Mouse (Mus musculus): ENCODE measurements around the gene Cnot11.
A peak's percentile ranks its signal among the peaks of the same experiment; 100 is the strongest.

Gene Cnot11

DNA sequence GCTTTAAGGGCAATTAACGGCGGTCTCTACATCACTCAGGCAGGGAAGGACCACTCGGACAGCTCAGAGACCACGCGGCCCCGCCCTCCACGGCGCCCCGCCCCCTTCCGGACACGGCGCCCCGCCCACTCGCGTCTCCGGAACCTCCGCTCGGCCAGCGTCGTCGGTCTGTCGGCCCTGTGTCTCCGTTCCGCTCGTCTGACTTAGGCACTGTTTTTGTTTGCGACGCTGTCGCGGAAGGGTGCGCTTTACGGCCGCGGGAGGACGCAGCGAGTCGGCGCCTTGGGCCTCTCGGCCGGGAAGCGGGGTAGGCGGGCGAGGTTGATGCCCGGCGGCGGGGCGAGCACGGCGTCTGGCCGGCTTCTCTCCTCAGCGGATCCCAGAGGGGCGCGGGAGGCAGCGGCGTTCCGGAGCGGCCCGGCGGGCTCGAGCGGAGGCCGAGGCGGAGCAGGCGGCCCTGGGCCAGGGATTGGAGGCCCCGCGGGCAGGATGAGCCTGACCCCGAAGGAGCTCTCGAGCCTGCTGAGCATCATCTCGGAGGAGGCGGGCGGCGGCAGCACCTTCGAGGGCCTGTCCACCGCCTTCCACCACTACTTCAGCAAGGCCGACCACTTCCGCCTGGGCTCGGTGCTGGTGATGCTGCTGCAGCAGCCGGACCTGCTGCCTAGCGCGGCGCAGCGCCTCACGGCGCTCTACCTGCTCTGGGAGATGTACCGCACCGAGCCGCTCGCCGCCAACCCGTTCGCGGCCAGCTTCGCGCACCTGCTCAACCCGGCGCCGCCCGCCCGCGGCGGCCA lies 921 bp downstream of the Cnot11 start:
- peak; percentile 99 for DNase-seq (ENCODE audit: low read depth, low spot score)

DNA sequence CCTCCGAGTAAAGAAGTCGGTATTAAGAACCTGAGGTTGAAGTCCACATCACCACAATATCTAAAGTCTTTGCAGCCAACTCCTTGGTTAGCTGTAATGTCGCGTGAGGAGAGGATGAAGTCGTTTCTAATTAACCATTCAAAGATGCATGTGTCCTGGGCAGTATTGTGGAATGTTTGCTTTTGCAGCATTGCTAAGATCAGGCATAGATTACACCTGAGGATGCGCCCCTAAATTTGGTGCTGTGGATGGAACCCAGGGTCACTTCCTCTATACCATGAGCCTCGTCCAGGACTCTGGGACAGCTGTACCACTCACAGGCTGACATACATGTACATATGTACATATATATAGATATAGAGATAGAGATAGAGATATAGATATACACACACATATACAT lies 1.9 kb downstream of the Cnot11 start:
- DNase-seq (ENCODE audit: low read depth, low spot score): no peak

DNA sequence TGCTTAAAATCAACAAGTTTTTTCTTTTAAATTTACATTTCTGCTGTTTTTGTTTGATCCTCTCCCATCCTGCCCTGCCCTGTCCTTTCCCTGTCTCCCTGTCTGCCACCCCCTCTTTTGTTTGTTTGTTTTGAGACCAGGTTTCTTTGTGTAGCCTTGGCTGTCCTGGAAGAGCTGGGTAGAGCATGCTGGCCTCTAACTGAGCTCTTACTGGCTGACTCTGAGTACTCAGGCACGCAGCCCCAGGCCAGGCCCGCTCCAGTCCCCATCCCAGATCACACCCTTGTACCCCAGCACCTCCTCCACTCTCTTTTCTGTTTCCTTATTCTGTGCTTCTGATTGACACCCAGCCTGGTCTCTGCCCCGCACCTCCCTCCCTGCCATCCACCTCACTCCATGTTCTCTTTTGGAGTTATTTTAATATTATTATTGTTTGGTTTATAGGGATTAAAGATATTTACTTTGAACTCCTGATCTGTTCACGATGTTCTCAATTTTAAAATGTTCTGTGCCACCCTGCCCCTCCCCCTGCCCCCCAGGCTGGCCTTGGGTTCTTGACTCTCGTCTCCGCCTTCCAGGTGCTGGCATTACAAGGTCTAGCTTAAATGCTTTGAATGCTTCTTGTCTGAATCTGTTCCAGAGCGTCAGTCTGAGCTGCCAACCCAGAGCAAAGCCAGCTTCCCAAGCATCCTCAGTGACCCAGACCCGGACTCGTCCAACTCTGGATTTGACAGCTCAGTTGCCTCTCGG lies 3.0 kb downstream of the Cnot11 start:
- no peak for DNase-seq (ENCODE audit: low read depth, low spot score)

DNA sequence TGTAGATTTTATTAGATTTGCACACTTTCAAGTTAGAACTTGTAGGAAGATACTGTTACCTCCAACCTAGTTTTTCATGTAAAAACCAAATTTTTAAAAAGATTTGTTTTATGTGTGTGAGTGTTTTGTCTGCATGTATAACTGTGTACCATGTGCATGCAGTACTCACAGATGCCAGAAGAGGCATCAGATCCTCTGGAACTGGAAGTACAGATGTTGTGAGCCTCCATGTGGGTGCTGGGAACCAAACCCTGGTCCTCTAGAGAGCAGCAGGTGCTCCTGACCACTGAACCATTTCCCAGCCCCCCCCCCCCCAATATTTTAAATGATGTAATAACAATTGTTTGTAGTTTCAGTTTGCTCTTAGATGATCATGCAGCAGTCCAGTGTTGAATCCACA lies 5.8 kb downstream of the Cnot11 start:
- DNase-seq (ENCODE audit: low read depth, low spot score): peak; percentile 59

DNA sequence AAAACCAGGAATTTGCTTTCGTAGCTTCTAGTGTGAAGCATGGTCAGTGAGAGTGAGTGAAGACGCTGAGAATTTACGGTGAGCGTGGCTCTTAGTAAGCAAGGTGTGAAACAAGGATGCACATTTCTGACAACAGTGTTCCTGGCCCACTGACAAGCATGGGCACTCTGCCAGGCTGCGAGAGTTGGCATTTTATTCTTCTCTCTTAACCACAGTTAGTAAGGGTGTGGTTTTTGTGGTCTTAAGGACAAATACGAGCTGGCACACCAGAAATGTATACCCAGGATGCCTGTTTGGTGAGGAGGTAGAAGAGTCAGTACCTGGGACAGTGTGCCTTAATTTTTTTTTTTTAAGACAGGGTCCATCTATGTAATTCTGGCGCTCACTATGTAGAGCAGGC lies 10.8 kb downstream of the Cnot11 start:
- DNase-seq (ENCODE audit: low read depth, low spot score): no peak

DNA sequence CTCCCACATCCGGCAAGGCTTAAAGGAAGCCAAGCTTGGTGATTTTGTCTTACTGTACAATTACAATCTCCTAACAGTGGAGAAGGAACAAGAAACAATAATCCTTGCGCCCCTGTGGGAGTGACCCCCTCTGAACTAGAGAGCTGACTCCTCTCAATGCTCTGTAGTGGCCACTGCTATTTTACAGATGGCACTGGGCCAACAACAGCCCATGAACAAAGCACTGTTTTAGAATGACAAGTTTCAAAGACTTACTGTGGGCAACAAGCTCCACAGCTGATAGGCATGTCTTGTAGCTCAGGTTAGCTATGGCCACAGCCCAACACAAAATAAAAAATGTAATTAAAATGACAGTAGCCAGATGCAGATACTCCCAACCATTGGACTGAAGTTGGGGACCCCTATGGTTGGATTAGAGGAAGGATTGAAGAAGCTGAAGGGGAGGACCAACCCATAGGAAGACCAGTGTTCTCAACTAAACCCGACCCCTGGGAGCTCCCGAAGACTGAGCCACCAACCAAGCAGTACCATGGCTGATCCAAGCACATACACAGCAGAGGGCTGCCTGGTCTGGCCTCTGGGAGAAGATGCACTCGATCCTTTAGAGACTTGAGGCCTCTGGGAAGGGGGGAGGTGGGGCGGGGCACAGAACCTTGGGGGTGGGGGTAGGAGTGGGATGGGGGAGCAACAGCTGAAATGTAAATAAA lies 11.5 kb downstream of the Cnot11 start:
- DNase-seq (ENCODE audit: low read depth, low spot score): no peak

DNA sequence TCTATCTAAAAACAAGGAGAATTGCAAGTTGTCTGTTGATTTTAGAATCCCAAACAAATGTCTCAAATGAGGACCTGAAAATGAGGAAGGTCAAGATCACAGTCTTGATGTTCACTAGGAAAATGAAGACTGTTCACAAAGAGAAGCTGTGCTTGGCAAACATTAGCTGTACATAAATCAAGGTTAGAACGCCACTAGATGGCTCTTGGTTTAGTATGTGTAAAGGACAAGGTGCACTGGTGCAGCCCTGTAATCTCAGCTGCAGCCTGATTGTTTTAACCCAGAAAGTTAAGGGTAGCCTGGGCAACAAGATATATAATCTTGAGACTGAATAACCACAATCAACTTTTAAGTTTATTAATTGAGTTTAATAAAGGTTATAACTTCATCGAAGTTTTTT lies 12.4 kb downstream of the Cnot11 start:
- DNase-seq (ENCODE audit: low read depth, low spot score): no peak

DNA sequence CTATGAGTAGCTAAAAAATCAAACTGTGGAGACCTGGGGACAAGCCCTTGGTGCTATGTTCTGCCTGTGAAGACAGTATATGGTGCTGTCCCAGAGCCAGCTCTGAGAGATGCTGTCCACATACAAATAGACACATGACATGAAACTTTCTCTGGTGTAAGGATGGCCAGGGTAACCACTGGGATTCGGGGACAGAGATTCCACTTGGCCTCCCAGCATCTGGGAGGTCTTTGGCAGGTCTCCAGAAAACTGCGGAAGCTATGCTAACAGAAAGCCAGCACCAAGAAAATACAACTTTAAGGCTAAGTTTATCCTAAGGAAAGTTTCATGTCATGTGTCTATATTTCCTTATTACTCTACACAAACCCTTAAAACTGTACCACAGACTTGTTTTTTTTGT lies 15.0 kb downstream of the Cnot11 start:
- DNase-seq (ENCODE audit: low read depth, low spot score): no peak

DNA sequence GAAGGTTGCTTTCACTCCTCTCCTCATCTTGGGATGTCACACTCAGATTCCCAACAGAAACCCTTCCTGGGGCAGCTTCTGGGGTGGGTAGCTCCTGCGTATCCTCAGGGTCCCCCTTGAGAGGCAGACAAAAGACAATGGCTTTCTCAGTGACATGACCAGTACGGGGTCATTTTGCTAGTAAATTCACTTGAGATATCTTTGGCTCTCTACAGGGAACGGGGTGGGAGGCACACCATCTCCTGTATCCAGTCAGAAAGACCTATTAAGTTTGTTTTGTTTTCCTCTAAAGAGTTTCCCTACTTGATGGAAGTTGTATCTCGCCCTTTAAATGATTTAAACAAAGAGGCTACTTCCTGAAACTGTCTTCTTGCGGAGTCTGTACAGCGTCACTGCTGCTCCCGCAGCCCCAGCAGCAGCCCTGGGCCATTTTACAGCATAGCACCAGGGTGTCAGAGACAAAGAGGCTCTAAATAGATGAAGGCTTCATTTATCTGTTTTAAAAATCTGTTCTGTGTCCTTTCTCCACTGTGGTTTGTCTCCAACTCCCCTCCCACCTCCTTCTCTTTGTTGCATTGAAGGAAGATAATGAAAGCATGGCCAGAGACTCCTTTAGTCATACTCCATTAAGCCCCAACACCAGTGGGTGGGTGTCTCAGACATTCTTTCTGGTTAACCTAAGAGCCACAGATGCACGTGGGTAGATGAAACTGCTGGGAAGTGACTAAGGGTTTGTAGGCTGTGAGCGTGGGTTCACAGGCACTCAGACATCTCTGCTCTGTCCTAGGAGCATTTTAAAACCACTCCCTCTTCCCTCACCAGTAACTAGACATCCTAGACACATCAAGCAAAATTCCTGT lies 21.0 kb downstream of the Cnot11 start:
- no peak for DNase-seq (ENCODE audit: low read depth, low spot score)

DNA sequence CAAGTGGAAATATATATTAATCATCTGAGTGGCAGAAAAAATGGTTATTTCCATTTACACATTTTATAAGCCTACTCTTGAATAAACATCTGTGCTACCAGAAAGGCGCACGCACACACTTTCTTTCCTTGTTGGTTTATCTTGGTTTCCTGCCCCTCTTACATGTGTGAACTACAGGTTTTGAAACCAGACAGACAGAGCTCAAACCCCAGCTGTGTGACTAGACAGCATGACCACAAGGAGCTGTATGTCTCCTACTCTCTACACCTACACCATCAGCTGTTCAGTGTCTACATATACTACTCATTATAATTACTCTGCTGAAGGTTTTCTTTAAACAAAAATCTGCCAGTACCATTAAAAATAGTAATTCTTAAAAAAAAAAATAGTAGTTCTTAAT lies 24.2 kb downstream of the Cnot11 start:
- DNase-seq (ENCODE audit: low read depth, low spot score): no peak

DNA sequence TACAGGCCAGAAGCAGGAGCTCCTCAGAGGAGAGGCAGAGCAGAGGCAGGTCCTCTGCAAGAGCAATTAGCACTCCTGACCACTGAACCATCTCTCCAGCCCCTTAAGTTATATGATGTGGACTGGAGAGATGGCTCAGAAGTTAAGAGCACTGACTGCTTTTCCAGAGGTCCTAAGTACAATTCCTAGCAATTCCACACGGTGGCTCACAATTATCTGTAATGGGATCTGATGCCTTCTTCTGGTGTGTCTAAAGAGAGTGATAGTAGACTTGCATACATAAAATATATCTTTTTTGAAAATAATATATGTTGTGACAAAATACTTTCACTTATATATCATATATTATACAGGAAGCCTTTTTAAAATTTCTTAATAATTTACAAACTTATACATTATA lies 27.1 kb downstream of the Cnot11 start:
- peak; percentile 18 for DNase-seq (ENCODE audit: low read depth, low spot score)

DNA sequence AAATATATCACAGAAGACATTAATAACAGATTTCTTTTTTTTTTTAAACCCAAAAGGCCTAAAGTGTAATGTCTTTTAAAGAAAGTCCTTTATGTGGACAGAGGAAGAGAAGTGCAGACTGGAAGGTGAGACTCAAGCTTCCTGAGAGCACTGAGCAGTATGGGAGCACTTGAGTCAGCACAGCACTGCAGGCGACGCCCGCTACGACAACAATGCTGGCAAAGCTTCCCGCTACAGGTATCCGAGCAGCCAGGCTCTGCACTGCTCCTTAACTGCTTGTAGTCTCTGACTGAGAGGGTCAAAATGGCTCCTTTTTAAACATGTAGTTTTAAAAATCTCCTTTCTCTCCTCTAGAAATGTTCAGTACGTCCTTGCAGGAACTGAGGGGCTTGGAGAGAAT lies 28.4 kb downstream of the Cnot11 start:
- DNase-seq (ENCODE audit: low read depth, low spot score): peak; percentile 42

DNA sequence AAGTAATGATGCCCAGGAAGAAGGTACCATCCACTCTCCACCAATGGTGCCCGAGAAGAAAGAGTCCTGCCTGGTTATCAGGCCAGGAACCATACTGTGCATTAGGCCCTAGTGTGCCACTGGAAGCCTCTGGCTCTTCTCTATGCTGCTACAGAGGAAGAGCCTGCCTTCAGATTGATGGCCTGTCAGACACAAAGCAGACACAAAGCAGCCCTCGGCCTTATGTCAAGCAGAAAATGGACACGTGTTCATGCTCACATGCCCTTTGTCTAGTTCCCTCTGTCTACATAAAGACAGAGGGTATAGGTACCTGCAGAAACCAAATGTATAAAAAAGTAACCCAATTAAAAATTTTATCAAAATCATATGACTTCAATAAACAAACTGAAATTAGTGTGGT lies 29.8 kb downstream of the Cnot11 start:
- DNase-seq (ENCODE audit: low read depth, low spot score): no peak

DNA sequence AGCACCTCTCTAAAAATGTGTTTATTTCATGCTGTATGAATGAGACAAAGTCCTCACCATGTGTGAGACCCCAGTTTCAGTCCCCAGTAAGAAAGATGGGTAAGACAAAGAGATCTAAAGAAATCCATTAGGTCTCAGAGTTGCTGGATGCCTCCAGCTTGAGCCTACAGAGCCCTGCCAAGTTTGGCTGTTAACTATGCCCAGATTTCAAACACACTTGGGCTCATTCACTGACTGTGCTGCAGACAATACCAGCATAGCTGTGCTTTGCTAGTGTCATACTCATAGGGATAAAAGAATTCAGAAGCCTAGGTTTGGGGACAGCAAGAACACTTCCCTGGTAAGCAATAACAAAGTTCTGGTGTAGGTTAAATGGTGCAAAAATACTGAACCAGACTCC lies 33.3 kb downstream of the Cnot11 start:
- no peak for DNase-seq (ENCODE audit: low read depth, low spot score)

DNA sequence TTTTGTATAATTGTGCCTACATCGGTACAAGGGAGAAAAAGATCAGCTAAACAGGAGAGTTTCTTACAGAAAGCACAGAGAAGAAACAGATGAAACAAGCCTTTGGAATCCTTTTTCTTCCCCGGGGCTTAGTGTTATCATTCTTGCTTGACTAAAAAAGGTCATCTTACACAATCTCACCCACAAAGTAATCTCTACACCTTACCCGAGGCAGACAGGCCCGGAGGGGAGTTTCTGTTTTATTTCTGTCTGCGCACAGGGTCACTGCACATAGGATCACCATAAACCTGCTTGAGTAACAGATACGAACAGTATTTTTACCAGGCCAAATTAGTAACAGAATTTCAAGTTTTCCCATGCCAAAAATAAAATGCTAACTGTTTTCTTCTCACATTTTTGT lies 36.9 kb downstream of the Cnot11 start:
- DNase-seq (ENCODE audit: low read depth, low spot score): no peak

DNA sequence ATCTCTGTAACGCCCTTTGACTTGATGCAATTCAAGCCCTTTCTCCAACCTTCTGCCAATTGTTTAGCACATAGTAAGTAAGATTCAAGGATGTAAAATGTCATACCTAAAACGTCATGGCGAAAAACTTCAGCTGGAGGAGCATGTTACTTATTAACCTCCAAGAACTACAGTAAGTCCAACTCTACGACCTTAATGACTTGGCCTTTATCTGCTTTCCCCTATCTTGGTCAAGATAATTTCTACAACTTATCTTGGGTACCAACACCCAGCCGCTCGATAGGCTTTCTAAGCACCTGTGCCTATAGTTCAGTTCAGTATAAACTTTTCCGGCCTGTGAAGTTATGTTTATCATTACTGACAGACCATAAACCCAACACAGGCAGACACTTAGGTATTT lies 39.1 kb downstream of the Cnot11 start:
- DNase-seq (ENCODE audit: low read depth, low spot score): no peak

DNA sequence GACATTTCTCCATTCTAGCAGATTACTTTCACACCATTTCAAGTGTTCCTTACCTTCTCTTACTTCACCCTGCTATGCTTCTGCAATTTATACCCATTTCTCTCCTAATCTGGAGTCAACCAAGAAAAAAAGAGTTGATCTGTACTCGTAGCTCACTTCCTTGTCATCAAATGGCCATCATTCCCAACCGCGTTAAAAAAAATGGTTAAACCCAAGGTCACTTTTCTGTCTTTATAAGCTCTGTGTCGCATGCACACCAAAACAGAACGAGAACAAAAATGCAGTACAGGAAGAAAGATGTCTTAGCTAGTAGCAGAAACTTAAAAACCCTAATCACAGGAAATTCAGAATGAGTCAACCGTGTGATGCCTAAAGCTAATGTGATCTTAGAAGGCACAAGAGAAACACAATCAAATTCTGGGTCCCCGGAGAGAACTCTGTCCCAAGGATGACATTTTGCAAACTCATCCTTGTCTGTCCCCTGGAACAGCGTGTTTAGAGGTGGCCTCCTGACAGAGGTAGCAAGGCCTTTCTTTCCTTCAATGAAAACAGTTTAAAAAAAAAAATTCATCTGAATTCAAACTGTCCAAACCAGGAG lies 41.1 kb downstream of the Cnot11 start:
- DNase-seq (ENCODE audit: low read depth, low spot score): no peak

DNA sequence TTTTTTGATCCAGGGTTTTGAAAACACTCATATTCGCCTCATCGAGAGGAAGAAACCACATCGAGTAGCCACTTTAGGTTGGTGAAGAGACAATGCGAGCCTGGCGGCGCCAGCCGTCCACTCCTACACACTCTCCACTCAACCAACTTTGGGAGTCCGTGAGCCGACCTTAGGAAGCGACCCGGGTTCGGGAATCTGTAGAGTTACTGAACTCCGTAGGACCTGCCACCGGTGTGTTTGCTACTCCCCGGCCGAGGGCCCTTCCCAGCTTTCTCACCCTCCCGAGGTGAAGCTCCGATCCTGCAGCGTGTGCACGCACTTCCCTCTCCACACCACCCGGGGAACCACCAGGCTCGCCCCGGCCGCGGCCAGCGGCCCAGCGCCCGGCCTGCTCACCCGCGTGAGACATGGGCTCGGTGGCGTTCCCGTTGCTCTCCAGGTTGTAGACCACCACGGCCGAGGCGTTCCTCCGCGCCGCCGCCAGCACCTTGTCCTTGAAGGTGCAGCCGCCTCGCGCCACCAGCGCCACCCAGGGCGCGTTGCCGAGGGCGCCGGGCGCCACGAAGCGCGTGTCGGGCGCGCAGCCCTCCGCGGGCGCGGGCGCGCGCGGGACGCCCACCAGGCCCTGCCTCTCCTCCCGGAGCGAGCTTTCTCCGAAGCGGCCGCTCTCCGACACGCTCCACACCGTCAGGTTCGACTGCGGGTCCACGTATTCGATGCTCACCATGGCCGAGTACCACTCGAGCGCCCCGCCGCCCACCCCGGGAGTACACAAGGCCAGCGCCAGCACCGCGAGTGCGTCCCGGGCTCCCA lies 41.8 kb downstream of the Cnot11 start:
- DNase-seq (ENCODE audit: low read depth, low spot score): peak; percentile 74

DNA sequence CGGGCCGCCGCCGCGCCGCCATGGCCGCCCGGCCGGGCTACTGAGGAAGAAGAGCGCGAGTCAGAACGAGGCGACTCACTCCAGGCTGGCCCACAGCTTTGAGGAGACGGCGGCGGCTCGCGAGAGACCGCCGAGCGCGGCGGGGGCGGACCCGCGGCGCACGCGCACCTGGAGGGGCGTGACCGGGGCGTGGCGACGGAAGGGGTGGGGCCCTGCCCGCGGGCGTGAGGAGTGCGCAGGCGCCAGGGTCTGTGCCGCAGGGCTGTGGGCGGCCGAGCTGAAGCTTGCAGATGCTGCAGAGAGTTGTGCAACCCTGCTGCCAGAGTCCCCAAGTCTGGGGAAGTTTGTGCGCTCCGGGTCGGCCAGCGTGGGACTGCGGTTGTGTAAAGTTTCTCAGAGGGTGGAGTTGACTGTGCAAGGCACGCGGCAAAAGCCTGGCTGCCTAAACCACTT lies 42.5 kb downstream of the Cnot11 start, which contains the start of gene Rnf149:
Gene Rnf149, minus strand, starts transcription at position 153 of the 453 bp plus-strand sequence.
- DNase-seq (ENCODE audit: low read depth, low spot score): peak; percentile 94

DNA sequence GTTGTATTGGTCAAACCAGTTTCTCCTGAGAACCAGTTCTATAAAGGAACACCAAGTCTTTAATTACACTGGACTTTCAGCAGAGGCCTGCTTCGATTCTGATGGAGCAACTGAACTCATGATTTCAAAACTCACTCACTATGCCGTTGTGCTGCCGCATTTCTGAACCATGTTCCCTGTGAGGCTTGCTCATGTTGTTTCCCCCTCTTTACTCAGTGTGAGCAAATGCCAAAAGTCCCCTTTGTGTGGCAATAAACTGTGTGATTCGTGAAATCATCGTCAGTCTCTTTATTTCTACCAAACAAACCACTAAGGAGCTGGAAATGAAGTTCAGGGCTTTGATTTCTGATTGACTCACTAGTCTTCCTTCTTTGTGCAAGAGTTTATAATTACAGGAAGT lies 43.7 kb downstream of the Cnot11 start:
- DNase-seq (ENCODE audit: low read depth, low spot score): no peak

Measured in ZHBTc4 (cell line).